Mouse (Mus musculus) embryonic facial prominence, embryonic 15.5 days (tissue): ENCODE data around the gene Luc7l. TPM values are rescaled to one million over a fixed set of nuclear protein-coding genes. Genes with fewer than 3 reads are reported as not detected.

Source experiments
- ATAC-seq: fragments of 200-750 bp; cut with Nextera tagmentation; 2 replicates; pipeline ENCODE4 v1.8.0; 2017; ENCODE audit warnings: low read depth, moderate TSS enrichment; ENCODE audit not compliant: insufficient number of reproducible peaks, low FRiP score, low TSS enrichment
- H3K27ac ChIP-seq: fragments of 300-500 bp; sonication (generic); replicated peaks from 2 replicates; pipeline ENCODE4 v1.5.1; 2015; ENCODE audit warnings: mild to moderate bottlenecking, inconsistent platforms
- H3K27me3 ChIP-seq: fragments of 300-500 bp; sonication (generic); 2 replicates; pipeline ENCODE4 v1.6.1; 2015; ENCODE audit warnings: inconsistent platforms
- H3K36me3 ChIP-seq: fragments of 300-500 bp; sonication (generic); 2 replicates; pipeline ENCODE4 v1.6.1; 2015; ENCODE audit warnings: mild to moderate bottlenecking, inconsistent platforms
- H3K4me1 ChIP-seq: fragments of 300-500 bp; sonication (generic); 2 replicates; pipeline ENCODE4 v1.6.1; 2015; ENCODE audit warnings: inconsistent platforms
- H3K4me2 ChIP-seq: fragments of 300-500 bp; sonication (generic); replicated peaks from 2 replicates; pipeline ENCODE4 v1.6.1; 2015; ENCODE audit warnings: mild to moderate bottlenecking, inconsistent platforms
- H3K4me3 ChIP-seq: fragments of 300-500 bp; sonication (generic); replicated peaks from 2 replicates; pipeline ENCODE4 v1.5.1; 2015; ENCODE audit warnings: mild to moderate bottlenecking, inconsistent platforms
- H3K9ac ChIP-seq: fragments of 300-500 bp; sonication (generic); 2 replicates; pipeline ENCODE4 v1.6.1; 2015; ENCODE audit warnings: inconsistent platforms
- H3K9me3 ChIP-seq: fragments of 300-500 bp; sonication (generic); replicated peaks from 2 replicates; pipeline ENCODE4 v1.6.1; 2016; ENCODE audit warnings: inconsistent platforms
- WGBS: fragments of 180-500 bp; shearing (Covaris S2); methylation state at CpG from one replicate; pipeline ENCODE4 v1.1.7; 2015; 5-methylcytosine and 5-hydroxymethylcytosine counted together
- polyA plus RNA-seq: library from polyadenylated mRNA; unstranded; fragments of >200 nt; fragmentation: Nextera tagmentation; extraction: Ambion mirVana; gene quantifications from 2 replicates; pipeline ENCODE4 v1.2.1, GENCODE M21; 2015

Gene Luc7l
- polyA plus RNA-seq, 1 experiment from 2014 or later, result 111 TPM

- H3K36me3 ChIP-seq, result peaks cover 3% of the 10 kb centered on the region; the same call in 1 of the 2 replicates
- no peak for ATAC-seq
- H3K4me3 ChIP-seq, result no peak overlapping the region
- H3K27me3 ChIP-seq, result no peaks in the 10 kb centered on the region
- no peak overlapping the region for H3K9ac ChIP-seq
- no peak overlapping the region for H3K27ac ChIP-seq
- H3K4me1 ChIP-seq, result peaks cover 7% of the 10 kb centered on the region; the same call in 1 of the 2 replicates
- 71% methylated on average over 8 of the region's 8 CpGs for WGBS
- H3K4me2 ChIP-seq, result no peak overlapping the region
- H3K9me3 ChIP-seq, result no peaks in the 10 kb centered on the region
These were observed 19.8 kb upstream of the Luc7l start for GRCm38 (mm10) chr17:26232863-26233262.

- no peak overlapping the region for H3K4me3 ChIP-seq
These were observed 18.3 kb upstream of the Luc7l start for GRCm38 (mm10) chr17:26234386-26234785.

GRCm38 (mm10) chr17:26235077-26235815 lies 17.4 kb upstream of the Luc7l start:
- H3K27ac ChIP-seq, result peak overlapping the region; percentile 44
- WGBS, result 42% methylated on average over 13 of the region's 13 CpGs
- peaks cover 7% of the 10 kb centered on the region; the same call in 1 of the 2 replicates for H3K4me1 ChIP-seq
- H3K9me3 ChIP-seq, result no peaks in the 10 kb centered on the region
- H3K36me3 ChIP-seq, result peaks cover 3% of the 10 kb centered on the region; the same call in 1 of the 2 replicates
- no peaks in the 10 kb centered on the region for H3K27me3 ChIP-seq
- no peak for ATAC-seq
- H3K9ac ChIP-seq, result no peak overlapping the region
- H3K4me2 ChIP-seq, result no peak overlapping the region
- H3K4me3 ChIP-seq, result no peak overlapping the region

More at GRCm38 (mm10) chr17:26234386-26234785, 18.3 kb upstream of the Luc7l start:
- H3K9me3 ChIP-seq, result no peaks in the 10 kb centered on the region
- H3K27ac ChIP-seq, result no peak overlapping the region
- no peak for ATAC-seq
- peaks cover 3% of the 10 kb centered on the region; the same call in 1 of the 2 replicates for H3K36me3 ChIP-seq
- H3K27me3 ChIP-seq, result no peaks in the 10 kb centered on the region
- H3K4me1 ChIP-seq, result peaks cover 7% of the 10 kb centered on the region; the same call in 1 of the 2 replicates
- WGBS, result 84% methylated on average over 8 of the region's 8 CpGs
- H3K9ac ChIP-seq, result no peak overlapping the region
- no peak overlapping the region for H3K4me2 ChIP-seq

DNA sequence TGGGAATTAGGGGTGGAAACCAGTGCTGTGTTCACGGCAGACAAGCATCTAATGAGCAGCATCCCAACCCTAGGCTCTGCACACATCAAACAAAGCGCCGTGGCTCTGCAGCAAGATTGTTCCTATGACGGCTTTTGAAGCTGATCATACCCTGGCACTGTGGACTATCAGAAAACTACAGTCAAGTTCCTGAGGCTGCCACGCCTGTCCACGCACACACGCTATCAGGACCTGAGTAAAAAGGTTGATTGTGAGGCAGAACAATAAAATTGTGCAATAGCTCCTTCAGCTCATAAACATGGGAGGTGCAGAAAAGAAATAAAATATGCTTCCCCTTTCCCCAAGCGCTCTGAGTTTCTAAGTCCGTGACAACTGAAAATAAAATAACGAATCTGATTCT lies 15.0 kb upstream of the Luc7l start:
- Histone ChIP-seq H3K36me3 (peaks cover 2% of the 10 kb centered on the region; the same call in 1 of the 2 replicates), H3K4me3 (no peak overlapping the region), H3K4me1 (peaks cover 12% of the 10 kb centered on the region; the same call in 1 of the 2 replicates), H3K9me3 (no peaks in the 10 kb centered on the region), H3K27me3 (no peaks in the 10 kb centered on the region), H3K4me2 (no peak overlapping the region), H3K27ac (no peak overlapping the region), H3K9ac (no peak overlapping the region)
- ATAC-seq, result no peak
- WGBS, result 83% methylated on average over 10 of the region's 10 CpGs

DNA sequence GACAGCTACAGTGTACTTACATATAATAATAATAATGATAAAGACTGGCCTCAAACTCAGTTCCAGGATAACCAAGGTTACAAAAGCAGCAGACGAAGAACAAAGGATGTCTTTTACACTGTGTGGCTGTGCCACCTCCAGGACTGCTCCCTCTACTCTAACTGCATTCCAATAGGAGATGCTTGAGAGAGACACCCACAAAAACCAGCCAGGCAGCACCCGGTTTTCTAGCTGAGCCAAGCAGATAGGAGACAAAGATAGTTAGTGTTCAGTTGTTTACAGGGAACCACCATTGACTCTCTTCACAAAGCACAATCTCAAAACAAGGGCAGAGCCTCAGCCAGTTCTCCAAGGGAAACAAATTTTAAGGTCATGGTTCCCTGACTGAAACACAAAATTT lies 13.1 kb upstream of the Luc7l start:
- H3K9me3 ChIP-seq, result no peaks in the 10 kb centered on the region
- H3K9ac ChIP-seq, result no peak overlapping the region
- H3K36me3 ChIP-seq, result no peaks in the 10 kb centered on the region
- no peak for ATAC-seq
- H3K4me3 ChIP-seq, result no peak overlapping the region
- WGBS, result 49% methylated on average over 2 of the region's 2 CpGs
- no peak overlapping the region for H3K4me2 ChIP-seq
- no peaks in the 10 kb centered on the region for H3K27me3 ChIP-seq
- no peak overlapping the region for H3K27ac ChIP-seq
- peaks cover 21% of the 10 kb centered on the region for H3K4me1 ChIP-seq

- no peaks in the 10 kb centered on the region; the same call in 1 of the 2 replicates for H3K9me3 ChIP-seq
- no peak overlapping the region for H3K9ac ChIP-seq
- H3K36me3 ChIP-seq, result no peaks in the 10 kb centered on the region
- peaks cover 18% of the 10 kb centered on the region for H3K4me1 ChIP-seq
- 62% methylated on average over 6 of the region's 6 CpGs for WGBS
- no peak for ATAC-seq
- no peak overlapping the region for H3K4me2 ChIP-seq
- H3K27me3 ChIP-seq, result no peaks in the 10 kb centered on the region
- no peak overlapping the region for H3K4me3 ChIP-seq
- H3K27ac ChIP-seq, result no peak overlapping the region; the same call in 1 of the 2 replicates
These were observed 12.4 kb upstream of the Luc7l start for GRCm38 (mm10) chr17:26240120-26240790.

DNA sequence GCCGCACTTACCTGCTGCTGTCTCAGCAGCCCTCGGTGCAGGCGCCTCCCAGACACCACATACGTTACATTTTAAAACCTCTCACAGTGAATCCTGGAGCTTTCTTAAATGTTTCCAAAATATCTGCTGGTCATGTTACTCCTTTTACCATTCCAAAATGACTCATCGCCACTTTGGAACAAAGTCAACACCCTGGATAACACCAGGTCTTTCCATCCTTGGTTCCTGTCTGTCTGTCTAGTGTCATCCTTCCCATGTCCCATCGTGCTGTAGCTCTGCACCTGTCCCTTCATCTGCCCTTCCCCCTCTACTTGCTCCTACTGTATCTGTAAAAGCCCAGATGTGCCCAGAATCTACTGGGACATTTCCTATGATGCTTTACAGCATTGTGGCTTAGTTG lies 11.7 kb upstream of the Luc7l start:
- WGBS, result 72% methylated on average over 6 of the region's 6 CpGs
- Histone ChIP-seq H3K9ac (no peak overlapping the region), H3K4me1 (peaks cover 15% of the 10 kb centered on the region), H3K4me3 (no peak overlapping the region), H3K27ac (no peak overlapping the region; the same call in 1 of the 2 replicates), H3K4me2 (no peak overlapping the region), H3K27me3 (no peaks in the 10 kb centered on the region), H3K36me3 (no peaks in the 10 kb centered on the region), H3K9me3 (no peaks in the 10 kb centered on the region; the same call in 1 of the 2 replicates)
- no peak for ATAC-seq

GRCm38 (mm10) chr17:26243471-26244100 lies 9.1 kb upstream of the Luc7l start:
- H3K4me2 ChIP-seq, result peak overlapping the region; percentile 83
- H3K4me1 ChIP-seq, result peaks cover 15% of the 10 kb centered on the region
- peak overlapping the region; percentile 83 for H3K27ac ChIP-seq
- peak overlapping the region; percentile 62 for H3K9ac ChIP-seq
- no peaks in the 10 kb centered on the region for H3K27me3 ChIP-seq
- no peaks in the 10 kb centered on the region for H3K36me3 ChIP-seq
- WGBS, result 1% methylated on average over 32 of the region's 32 CpGs
- peak overlapping the region; percentile 72 for H3K4me3 ChIP-seq
- H3K9me3 ChIP-seq, result no peaks in the 10 kb centered on the region; the same call in 1 of the 2 replicates
- peak; percentile 81 for ATAC-seq

GRCm38 (mm10) chr17:26244101-26244841 lies 8.4 kb upstream of the Luc7l start, which contains the start of gene Fam234a:
Gene Fam234a (minus strand): TSS chr17:26244242.
- no peaks in the 10 kb centered on the region for H3K27me3 ChIP-seq
- H3K9ac ChIP-seq, result peak within 1 kb of the TSS; percentile 62
- H3K4me1 ChIP-seq, result peaks cover 15% of the 10 kb centered on the region
- 6% methylated on average over 33 of the region's 33 CpGs for whole genome bisulfite sequencing
- no peaks in the 10 kb centered on the region for H3K36me3 ChIP-seq
- H3K4me2 ChIP-seq, result peak within 1 kb of the TSS; percentile 83
- no peaks in the 10 kb centered on the region; the same call in 1 of the 2 replicates for H3K9me3 ChIP-seq
- H3K27ac ChIP-seq, result peak within 1 kb of the TSS; percentile 83
- peak within 1 kb of the TSS; percentile 72 for H3K4me3 ChIP-seq
- ATAC-seq, result peak; percentile 98

DNA sequence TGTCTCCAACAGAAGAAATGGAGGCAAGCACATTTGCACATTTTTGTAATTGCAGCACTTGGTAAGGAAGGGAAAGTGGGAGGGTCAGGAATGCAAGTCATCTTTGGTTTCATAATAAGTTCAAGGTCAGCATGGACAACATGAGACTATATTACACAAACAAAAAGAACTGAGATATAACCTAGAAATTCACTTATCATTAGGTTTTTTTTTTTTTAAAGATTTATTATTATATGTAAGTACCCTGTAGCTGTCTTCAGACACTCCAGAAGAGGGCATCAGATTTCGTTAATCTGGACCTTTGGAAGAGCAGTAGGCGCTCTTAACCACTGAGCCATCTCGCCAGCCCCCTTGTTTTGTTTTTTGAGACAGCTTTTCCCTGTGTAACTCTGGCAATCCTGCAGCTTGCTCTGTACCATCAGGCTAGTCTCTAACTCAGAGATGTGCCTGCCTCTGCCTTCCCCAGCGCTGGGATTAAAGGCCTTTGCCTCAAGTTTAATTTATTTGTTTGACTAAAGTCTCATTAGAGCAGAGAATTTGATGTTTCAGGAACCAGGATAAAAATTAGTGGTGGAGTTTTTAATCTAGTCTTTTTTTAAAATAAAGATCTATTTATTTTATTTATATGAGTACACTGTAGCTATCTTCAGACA lies 684 bp upstream of the Luc7l start:
- no peak overlapping the region; the same call in 1 of the 2 replicates for H3K9ac ChIP-seq
- ATAC-seq, result no peak
- H3K9me3 ChIP-seq, result no peaks in the 10 kb centered on the region
- 51% methylated on average over 4 of the region's 4 CpGs for WGBS
- H3K4me1 ChIP-seq, result peaks cover 10% of the 10 kb centered on the region
- peak overlapping the region; percentile 71 for H3K4me3 ChIP-seq
- H3K27ac ChIP-seq, result no peak overlapping the region
- peak overlapping the region; percentile 54 for H3K4me2 ChIP-seq
- H3K36me3 ChIP-seq, result peaks cover 5% of the 10 kb centered on the region
- no peaks in the 10 kb centered on the region for H3K27me3 ChIP-seq
